Mouse (Mus musculus) splenic B cell, adult 2 months (primary cell): ENCODE data around the gene Rps6ka4.
A peak's percentile ranks its signal among the peaks of the same experiment; 100 is the strongest.

Experiments
- DNase-seq: peaks from one replicate; pipeline ENCODE4 v3.0.0-alpha.2; 2011; ENCODE audit warnings: low read depth, low spot score
- H3K27me3 ChIP-seq: 2 replicates; pipeline ENCODE4 v1.6.1; 2012; ENCODE audit warnings: mild to moderate bottlenecking, low read length, moderate library complexity, mixed read lengths; ENCODE audit not compliant: control insufficient read depth, poor library complexity, insufficient read depth, severe bottlenecking
- H3K36me3 ChIP-seq: 2 replicates; pipeline ENCODE4 v1.6.1; 2012; ENCODE audit warnings: mild to moderate bottlenecking, low read length, moderate library complexity, mixed read lengths; ENCODE audit not compliant: control insufficient read depth, poor library complexity, insufficient read depth, severe bottlenecking

The Rps6ka4 gene

GRCm38 (mm10) chr19:6840475-6841291 is at the start of gene Rps6ka4:
TSS of gene Rps6ka4 (minus strand) at chr19:6840636.
- peaks cover 5% of the 10 kb centered on the region for H3K36me3 ChIP-seq
- peak; percentile 53 for DNase-seq
- no peaks in the 10 kb centered on the region; the same call in 1 of the 2 replicates for H3K27me3 ChIP-seq

GRCm38 (mm10) chr19:6877965-6878364 is 37.5 kb upstream of the Rps6ka4 start:
- DNase-seq: no peak
- Histone ChIP-seq H3K27me3 (no peaks in the 10 kb centered on the region), H3K36me3 (no peaks in the 10 kb centered on the region)

GRCm38 (mm10) chr19:6876799-6877198 is 36.4 kb upstream of the Rps6ka4 start:
- H3K36me3 ChIP-seq: no peaks in the 10 kb centered on the region
- no peak for DNase-seq
- no peaks in the 10 kb centered on the region for H3K27me3 ChIP-seq

GRCm38 (mm10) chr19:6875834-6876233 is 35.4 kb upstream of the Rps6ka4 start:
- no peaks in the 10 kb centered on the region for H3K36me3 ChIP-seq
- H3K27me3 ChIP-seq: no peaks in the 10 kb centered on the region
- DNase-seq: no peak

GRCm38 (mm10) chr19:6874257-6874656 is 33.8 kb upstream of the Rps6ka4 start:
- no peaks in the 10 kb centered on the region for H3K27me3 ChIP-seq
- no peaks in the 10 kb centered on the region for H3K36me3 ChIP-seq
- no peak for DNase-seq

GRCm38 (mm10) chr19:6872701-6873100 is 32.3 kb upstream of the Rps6ka4 start:
- H3K27me3 ChIP-seq: no peaks in the 10 kb centered on the region
- DNase-seq: peak; percentile 33
- H3K36me3 ChIP-seq: no peaks in the 10 kb centered on the region

- H3K27me3 ChIP-seq: no peaks in the 10 kb centered on the region
- no peaks in the 10 kb centered on the region for H3K36me3 ChIP-seq
- peak; percentile 76 for DNase-seq
Observed at GRCm38 (mm10) chr19:6871574-6872271, 31.3 kb upstream of the Rps6ka4 start.

- Histone ChIP-seq H3K27me3 (no peaks in the 10 kb centered on the region), H3K36me3 (no peaks in the 10 kb centered on the region)
- peak; percentile 59 for DNase-seq
Observed at GRCm38 (mm10) chr19:6869355-6869754, 28.9 kb upstream of the Rps6ka4 start.

GRCm38 (mm10) chr19:6861451-6861850 is 21.0 kb upstream of the Rps6ka4 start:
- H3K27me3 ChIP-seq: no peaks in the 10 kb centered on the region
- DNase-seq: no peak
- no peaks in the 10 kb centered on the region for H3K36me3 ChIP-seq

GRCm38 (mm10) chr19:6860706-6861105 is 20.3 kb upstream of the Rps6ka4 start:
- Histone ChIP-seq H3K36me3 (no peaks in the 10 kb centered on the region), H3K27me3 (no peaks in the 10 kb centered on the region)
- DNase-seq: peak; percentile 80

GRCm38 (mm10) chr19:6859971-6860370 is 19.5 kb upstream of the Rps6ka4 start:
- DNase-seq: no peak
- Histone ChIP-seq H3K27me3 (no peaks in the 10 kb centered on the region), H3K36me3 (no peaks in the 10 kb centered on the region)

- no peak for DNase-seq
- Histone ChIP-seq H3K27me3 (no peaks in the 10 kb centered on the region), H3K36me3 (0 out of 2 replicates have a peak, but pooled peaks cover 2% of the 10 kb centered on the region)
Observed at GRCm38 (mm10) chr19:6859032-6859651, 18.7 kb upstream of the Rps6ka4 start.

- DNase-seq: peak; percentile 89
- H3K27me3 ChIP-seq: no peaks in the 10 kb centered on the region
- H3K36me3 ChIP-seq: 0 out of 2 replicates have a peak, but pooled peaks cover 2% of the 10 kb centered on the region
Observed at GRCm38 (mm10) chr19:6858031-6858430, 17.6 kb upstream of the Rps6ka4 start, which contains the start of gene Ccdc88b. TSS of gene Ccdc88b (minus strand) at chr19:6858211.

- H3K27me3 ChIP-seq: no peaks in the 10 kb centered on the region
- H3K36me3 ChIP-seq: 0 out of 2 replicates have a peak, but pooled peaks cover 2% of the 10 kb centered on the region
- DNase-seq: peak; percentile 56
Observed at GRCm38 (mm10) chr19:6857391-6858005, 17.1 kb upstream of the Rps6ka4 start.
